Mouse (Mus musculus): ENCODE measurements around the gene Pacrg.

DNA sequence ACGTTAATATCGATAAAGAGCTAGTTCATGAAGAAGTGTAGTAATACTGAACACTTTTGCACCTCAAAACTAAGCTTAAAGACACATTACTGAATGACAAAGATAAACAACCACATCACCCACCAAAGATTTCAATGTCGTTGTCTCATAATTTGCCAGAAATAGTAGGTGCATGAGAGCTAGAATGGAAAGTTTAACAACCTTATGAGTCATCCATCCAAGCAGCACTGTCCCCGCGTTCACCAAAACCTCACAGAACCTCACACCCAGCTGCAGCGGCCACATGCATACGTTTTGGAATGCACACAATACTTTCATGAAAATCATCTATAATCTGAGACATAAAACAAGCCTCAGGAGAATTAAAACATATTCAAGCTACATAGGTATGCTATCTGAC lies 206.3 kb downstream of the Pacrg start:
- TF ChIP-seq POLR2A (IDR thresholded peaks at IDR 0.05; ENCODE audit: extremely low read depth, insufficient read depth, low read length) (no peak), CTCF (IDR thresholded peaks at IDR 0.05; ENCODE audit: extremely low read depth, insufficient read depth, low read length) (no peak)
